Mouse (Mus musculus) CH12.LX (cell line): ENCODE data around the gene Rell1. TPM values are rescaled to one million over a fixed set of nuclear protein-coding genes. Genes with fewer than 3 reads are reported as not detected.

Experiments
- DNase-seq: peaks from one replicate; pipeline ENCODE4 v3.0.0-alpha.2; 2013; ENCODE audit errors: extremely low read depth
- H3K27ac ChIP-seq: 2 replicates; pipeline ENCODE4 v1.5.1; 2012; ENCODE audit warnings: low read depth, mild to moderate bottlenecking, control low read depth, moderate library complexity; ENCODE audit not compliant: insufficient read depth
- H3K27me3 ChIP-seq: replicated peaks from 2 replicates; pipeline ENCODE3; 2012; ENCODE audit warnings: inconsistent platforms
- H3K36me3 ChIP-seq, 2 experiments: replicated peaks in 1 of 2; 2 replicates each; pipeline versions ENCODE3 to v1.6.1; 2012; ENCODE audit warnings: inconsistent platforms in 1 of 2, low read length in 1 of 2, mild to moderate bottlenecking in 1 of 2, mixed read lengths in 1 of 2, moderate library complexity in 1 of 2; ENCODE audit not compliant: control insufficient read depth in 1 of 2, insufficient read depth in 1 of 2
- H3K4me1 ChIP-seq, 2 experiments: 2 replicates each; pipeline ENCODE4 v1.6.1; 2012; ENCODE audit warnings: inconsistent platforms in 1 of 2, moderate library complexity in 1 of 2; ENCODE audit not compliant: insufficient read depth in 2 of 2, control insufficient read depth in 1 of 2
- H3K4me2 ChIP-seq: 2 replicates; pipeline ENCODE4 v1.6.1; 2012; ENCODE audit warnings: low read depth, mild to moderate bottlenecking, control low read depth; ENCODE audit not compliant: poor library complexity, insufficient read depth, severe bottlenecking
- H3K4me3 ChIP-seq, 3 experiments: fragments of 150-350 bp in 1 of 3; sonication (generic) in 1 of 3; replicated peaks in 1 of 3; 2 replicates each; pipeline versions ENCODE3 to v1.5.1; 2011 to 2012; ENCODE audit warnings: low read depth in 2 of 3, low read length in 2 of 3, mild to moderate bottlenecking in 2 of 3, moderate library complexity in 2 of 3, control low read depth in 1 of 3, improper control_type of control experiment in 1 of 3, inconsistent platforms in 1 of 3, mixed read lengths in 1 of 3; ENCODE audit not compliant: poor library complexity in 1 of 3
- H3K79me2 ChIP-seq: replicated peaks from 2 replicates; pipeline ENCODE4 v1.6.1; 2012; ENCODE audit warnings: mild to moderate bottlenecking, moderate library complexity; ENCODE audit not compliant: control insufficient read depth, poor library complexity, insufficient read depth, severe bottlenecking; ENCODE audit errors: extremely low read depth
- H3K9ac ChIP-seq: 2 replicates; pipeline ENCODE4 v1.6.1; 2012; ENCODE audit warnings: low read depth, mild to moderate bottlenecking, control low read depth, moderate library complexity; ENCODE audit not compliant: insufficient read depth
- H3K9me3 ChIP-seq: replicated peaks from 2 replicates; pipeline ENCODE3; 2012; ENCODE audit warnings: low read length, inconsistent platforms, mixed read lengths
- BHLHE40 ChIP-seq: IDR thresholded peaks from 2 replicates; pipeline ENCODE4 v1.6.1; 2011; ENCODE audit warnings: mild to moderate bottlenecking, low read depth, low read length, improper control_type of control experiment
- CHD1 ChIP-seq: IDR thresholded peaks from 2 replicates; pipeline ENCODE4 v1.6.1; 2012; ENCODE audit warnings: low read depth, low read length, improper control_type of control experiment, inconsistent platforms
- CHD2 ChIP-seq: IDR thresholded peaks from 2 replicates; pipeline ENCODE4 v1.6.1; 2011; ENCODE audit warnings: low read length, improper control_type of control experiment
- ELF1 ChIP-seq: IDR thresholded peaks from 2 replicates; pipeline ENCODE4 v1.6.1; 2014; ENCODE audit warnings: low read depth, mild to moderate bottlenecking, inconsistent platforms, low read length, improper control_type of control experiment
- EP300 ChIP-seq: IDR thresholded peaks from 2 replicates; pipeline ENCODE4 v1.6.1; 2011; ENCODE audit warnings: low read length, improper control_type of control experiment
- ETS1 ChIP-seq: conservative IDR thresholded peaks from 2 replicates; pipeline ENCODE4 v1.6.1; 2012; ENCODE audit warnings: low read depth, mild to moderate bottlenecking, inconsistent platforms, low read length, improper control_type of control experiment, moderate library complexity
- GABPA ChIP-seq: IDR thresholded peaks from 2 replicates; pipeline ENCODE4 v1.6.1; 2012; ENCODE audit warnings: low read depth, low read length, improper control_type of control experiment, inconsistent platforms; ENCODE audit not compliant: insufficient replicate concordance
- HCFC1 ChIP-seq: IDR thresholded peaks from 2 replicates; pipeline ENCODE4 v1.6.1; 2012; ENCODE audit warnings: low read depth, mild to moderate bottlenecking, inconsistent platforms, low read length, improper control_type of control experiment
- IRF4 ChIP-seq: IDR thresholded peaks from 2 replicates; pipeline ENCODE4 v1.6.1; 2014; ENCODE audit warnings: low read depth, mild to moderate bottlenecking, inconsistent platforms, low read length, improper control_type of control experiment
- JUN ChIP-seq: IDR thresholded peaks from 2 replicates; pipeline ENCODE4 v1.6.1; 2011; ENCODE audit warnings: low read depth, mild to moderate bottlenecking, low read length, improper control_type of control experiment, moderate library complexity; ENCODE audit not compliant: insufficient read depth
- JUND ChIP-seq: conservative IDR thresholded peaks from 2 replicates; pipeline ENCODE4 v1.6.1; 2011; ENCODE audit warnings: low read depth, low read length, improper control_type of control experiment
- KAT2A ChIP-seq: IDR thresholded peaks from 2 replicates; pipeline ENCODE4 v1.6.1; 2012; ENCODE audit warnings: low read length, improper control_type of control experiment, inconsistent platforms; ENCODE audit not compliant: insufficient replicate concordance
- MAFK ChIP-seq: IDR thresholded peaks from 2 replicates; pipeline ENCODE4 v1.6.1; 2011; ENCODE audit warnings: low read length, improper control_type of control experiment; ENCODE audit not compliant: insufficient replicate concordance
- MAX ChIP-seq: IDR thresholded peaks from 2 replicates; pipeline ENCODE4 v1.6.1; 2011; ENCODE audit warnings: low read length, improper control_type of control experiment
- MAZ ChIP-seq: IDR thresholded peaks from 2 replicates; pipeline ENCODE4 v1.6.1; 2012; ENCODE audit warnings: low read depth, mild to moderate bottlenecking, inconsistent platforms, low read length, improper control_type of control experiment, moderate library complexity
- MEF2A ChIP-seq: IDR thresholded peaks from 2 replicates; pipeline ENCODE4 v1.6.1; 2014; ENCODE audit warnings: low read depth, mild to moderate bottlenecking, inconsistent platforms, low read length, improper control_type of control experiment, borderline replicate concordance
- MXI1 ChIP-seq: IDR thresholded peaks from 2 replicates; pipeline ENCODE4 v1.6.1; 2011; ENCODE audit warnings: mild to moderate bottlenecking, low read depth, low read length, improper control_type of control experiment
- MYC ChIP-seq: IDR thresholded peaks from 2 replicates; pipeline ENCODE4 v1.6.1; 2011; ENCODE audit warnings: low read depth, mild to moderate bottlenecking, improper control_type of control experiment, low read length
- NELFE ChIP-seq: IDR thresholded peaks from 2 replicates; pipeline ENCODE4 v1.6.1; 2011; ENCODE audit warnings: low read depth, low read length, improper control_type of control experiment
- NRF1 ChIP-seq: IDR thresholded peaks from 2 replicates; pipeline ENCODE4 v1.6.1; 2014; ENCODE audit warnings: low read depth, mild to moderate bottlenecking, inconsistent platforms, low read length, improper control_type of control experiment, moderate library complexity
- PAX5 ChIP-seq: IDR thresholded peaks from 2 replicates; pipeline ENCODE4 v1.6.1; 2012; ENCODE audit warnings: low read length, inconsistent platforms, mixed read lengths
- POLR2AphosphoS2 ChIP-seq: IDR thresholded peaks from 2 replicates; pipeline ENCODE4 v1.6.1; 2011; ENCODE audit warnings: low read depth, low read length, improper control_type of control experiment
- RCOR1 ChIP-seq: conservative IDR thresholded peaks from 2 replicates; pipeline ENCODE4 v1.6.1; 2012; ENCODE audit warnings: low read depth, mild to moderate bottlenecking, inconsistent platforms, low read length, improper control_type of control experiment
- SIN3A ChIP-seq: IDR thresholded peaks from 2 replicates; pipeline ENCODE4 v1.6.1; 2012; ENCODE audit warnings: low read length, improper control_type of control experiment, inconsistent platforms
- TCF12 ChIP-seq: IDR thresholded peaks from 2 replicates; pipeline ENCODE4 v1.6.1; 2014; ENCODE audit warnings: low read depth, mild to moderate bottlenecking, inconsistent platforms, low read length, improper control_type of control experiment
- UBTF ChIP-seq: IDR thresholded peaks from 2 replicates; pipeline ENCODE4 v1.6.1; 2012; ENCODE audit warnings: low read depth, mild to moderate bottlenecking, inconsistent platforms, low read length, improper control_type of control experiment, moderate library complexity
- USF2 ChIP-seq: conservative IDR thresholded peaks from 2 replicates; pipeline ENCODE4 v1.6.1; 2011; ENCODE audit warnings: low read depth, low read length, improper control_type of control experiment
- ZMIZ1 ChIP-seq: IDR thresholded peaks from 2 replicates; pipeline ENCODE4 v1.6.1; 2012; ENCODE audit warnings: low read depth, mild to moderate bottlenecking, inconsistent platforms, low read length, improper control_type of control experiment
- dilution Hi-C: fragments of 300-500 bp; cut with MboI; formaldehyde crosslinking; loops from 2 replicates; pipeline ENCODE4 v1.14.3; 2020; ENCODE audit warnings: low sequenced_read_pairs; ENCODE audit not compliant: extremely low pct_unique_long_range_greater_than_20kb, extremely low pct_ligation_motif_present
- in situ Hi-C: fragments of 300-500 bp; cut with MboI; formaldehyde crosslinking; loops from 3 replicates; pipeline ENCODE4 v1.14.3; 2019; ENCODE audit warnings: low sequenced_read_pairs, low pct_ligation_motif_present, low pct_unique_long_range_greater_than_20kb, mixed read lengths
- polyA plus RNA-seq: library from polyadenylated mRNA; unstranded; fragments of >175 nt; gene quantifications from 2 replicates; pipeline ENCODE4 v1.2.1, GENCODE M21; 2012; ENCODE audit warnings: low read depth; ENCODE audit not compliant: insufficient read length
- total RNA-seq, 2 experiments: library from RNA; depleted of rRNA; stranded (reverse); fragments of 300-350 nt in 1 of 2; fragments of >200 nt in 1 of 2; gene quantifications; 2 replicates each; pipeline ENCODE4 v1.2.3; 2012 to 2014

Gene Rell1
- total and polyA plus RNA-seq, 3 experiments = 1.4 to 1.6 (median 1.5) TPM

GRCm38 (mm10) chr5:63958963-63959708 lies 9.6 kb downstream of the Rell1 start:
- Histone ChIP-seq H3K4me3 (no peak overlapping the region), H3K27ac (no peak overlapping the region), H3K4me2 (peak overlapping the region; percentile 69), H3K4me1 (peaks cover 21 to 53% of the 10 kb centered on the region in 2 experiments), H3K36me3 (no peaks in the 10 kb centered on the region), H3K9me3 (no peaks in the 10 kb centered on the region), H3K79me2 (no peaks in the 10 kb centered on the region), H3K27me3 (no peaks in the 10 kb centered on the region), H3K9ac (no peak overlapping the region)
- dilution Hi-C loops (no loop called here), in situ Hi-C loops (loop anchor here (5.0 kb wide), 1 partner anchor 47 kb away; no protein-coding TSS in a partner anchor)
- TF ChIP-seq MXI1 (no peak), KAT2A (no peak), EP300 (peak; percentile 72), IRF4 (peak; percentile 57; the same call in 1 of the 2 replicates), JUND (0 out of 2 replicates have a peak, but pooled peaks have one; percentile 43), TCF12 (peak; percentile 29; the same call in 1 of the 2 replicates), ZMIZ1 (no peak)
- DNase-seq = peak; percentile 56

GRCm38 (mm10) chr5:63957607-63958006 lies 11.1 kb downstream of the Rell1 start:
- in situ Hi-C loops = loop anchor here (5.0 kb wide), 1 partner anchor 45 kb away; no protein-coding TSS in a partner anchor
- TF ChIP-seq EP300 (peak; percentile 90), MAFK (no peak), GABPA (no peak), ELF1 (no peak), MEF2A (peak; percentile 73), HCFC1 (0 out of 2 replicates have a peak, but pooled peaks have one; percentile 19), NELFE (no peak), USF2 (no peak), CHD2 (peak; percentile 66; the same call in 1 of the 2 replicates), MXI1 (peak; percentile 50; the same call in 1 of the 2 replicates), JUN (no peak; the same call in 1 of the 2 replicates), ETS1 (peak; percentile 78), PAX5 (no peak), CHD1 (0 out of 2 replicates have a peak, but pooled peaks have one; percentile 20), ZMIZ1 (no peak), MAX (no peak; the same call in none of the 2 replicates), BHLHE40 (peak; percentile 91), POLR2AphosphoS2 (no peak), MYC (0 out of 2 replicates have a peak, but pooled peaks have one; percentile 12), MAZ (no peak), IRF4 (peak; percentile 84), NRF1 (no peak), UBTF (peak; percentile 43; the same call in 1 of the 2 replicates), SIN3A (no peak; the same call in 1 of the 2 replicates), JUND (peak; percentile 38; the same call in 1 of the 2 replicates), TCF12 (peak; percentile 99), RCOR1 (peak; percentile 80)

More at GRCm38 (mm10) chr5:63957607-63958006, 11.1 kb downstream of the Rell1 start:
- DNase-seq = peak; percentile 76
- no peak overlapping the region; the same call in 1 of the 2 replicates for H3K27ac ChIP-seq
- no peak overlapping the region for H3K4me3 ChIP-seq
- H3K4me2 ChIP-seq = peak overlapping the region; percentile 83
- no peaks in the 10 kb centered on the region for H3K27me3 ChIP-seq
- peaks cover 3% of the 10 kb centered on the region for H3K9me3 ChIP-seq
- peaks cover 0 to 4% of the 10 kb centered on the region in 2 experiments for H3K36me3 ChIP-seq
- H3K4me1 ChIP-seq = peaks cover 21 to 53% of the 10 kb centered on the region in 2 experiments
- dilution Hi-C loops = no loop called here
- no peaks in the 10 kb centered on the region for H3K79me2 ChIP-seq
- no peak overlapping the region for H3K9ac ChIP-seq
